Mouse (Mus musculus): ENCODE measurements at regions not wholly inside any gene's neighbourhood (a gene's known extent, or its start where the extent isn't known, plus 50 kb on each side); places are given as distances from the start of the nearest gene placed in this dataset.
A peak's percentile ranks its signal among the peaks of the same experiment; 100 is the strongest.

DNA sequence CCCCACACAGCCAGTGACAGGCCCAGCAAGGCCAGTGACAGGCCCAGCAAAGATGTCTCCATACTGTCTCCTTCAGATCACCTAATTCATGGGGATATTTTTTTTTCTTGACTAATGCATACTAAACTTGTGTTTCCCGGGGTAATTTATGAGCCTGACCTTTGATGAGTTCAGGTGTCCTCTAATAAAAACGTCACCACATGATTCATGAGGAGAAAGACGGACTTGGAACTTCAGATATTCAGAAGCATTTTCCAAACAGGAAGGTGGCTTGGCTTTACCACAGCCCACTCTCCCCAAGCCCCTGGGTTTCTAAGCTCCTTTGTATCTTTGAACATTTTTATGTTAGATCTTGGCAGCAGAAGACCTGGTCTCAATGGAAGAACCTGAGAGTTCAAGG lies 110.9 kb upstream of the Jarid2 start:
- H3K27me3 ChIP-seq (ENCODE audit: control insufficient read depth, insufficient read depth, low read length): no peaks in the 10 kb centered on the region
- no peaks in the 10 kb centered on the region for H3K36me3 ChIP-seq (ENCODE audit: control insufficient read depth, insufficient read depth, low read length)
- H3K4me3 ChIP-seq (ENCODE audit: low read depth, low read length): no peak overlapping the region
- TF ChIP-seq CTCF (IDR thresholded peaks at IDR 0.05; ENCODE audit: extremely low read depth, insufficient read length, insufficient replicate concordance, low read depth, low read length) (no peak), POLR2A (IDR thresholded peaks at IDR 0.05; ENCODE audit: low read depth, low read length) (no peak)
- peaks cover 13% of the 10 kb centered on the region; the same call in 1 of the 2 replicates for H3K4me1 ChIP-seq (ENCODE audit: control insufficient read depth, insufficient read depth, insufficient read length, low read length)
- peak overlapping the region; percentile 75 for H3K27ac ChIP-seq (ENCODE audit: insufficient read depth, low read depth, low read length)
- WGBS: 29% methylated on average over 3 of the region's 3 CpGs

DNA sequence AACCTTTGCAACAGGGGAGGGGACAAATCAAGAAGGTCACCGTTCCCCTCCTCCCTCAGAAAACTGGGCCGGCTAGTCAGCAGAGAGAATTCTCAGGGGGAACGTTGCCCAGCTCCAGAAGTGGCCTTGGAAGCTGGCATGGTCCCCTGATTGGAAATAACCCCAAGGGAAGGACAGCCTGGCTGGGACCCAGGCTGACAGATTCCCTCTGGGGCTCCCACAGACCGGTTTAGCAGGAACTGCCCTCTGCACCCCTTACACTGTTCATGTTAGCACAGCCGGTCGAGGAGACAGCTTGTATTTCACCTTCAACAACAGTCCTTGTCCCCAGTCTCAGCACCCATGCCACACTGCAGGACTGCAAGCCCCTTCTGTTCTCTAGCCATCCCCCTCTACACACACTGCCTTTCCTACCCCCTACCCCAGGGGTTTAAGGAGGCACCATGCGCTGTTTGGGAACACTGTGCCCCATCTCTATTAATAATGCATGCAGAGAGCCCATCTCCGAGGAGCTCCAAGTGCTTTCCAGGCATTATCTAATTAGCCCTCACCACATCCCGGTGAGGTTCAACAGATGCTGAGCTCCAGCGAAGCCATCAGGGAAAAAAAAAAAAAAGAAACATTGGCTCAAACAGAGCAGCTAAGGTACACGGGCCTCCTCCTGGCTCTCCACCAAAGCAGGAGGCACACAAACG lies 106.5 kb upstream of the Jarid2 start:
- 31% methylated on average over 12 of the region's 12 CpGs for WGBS
- Histone ChIP-seq H3K27ac (ENCODE audit: insufficient read depth, low read depth, low read length) (no peak overlapping the region), H3K4me3 (ENCODE audit: low read depth, low read length) (no peak overlapping the region), H3K4me1 (ENCODE audit: control insufficient read depth, insufficient read depth, insufficient read length, low read length) (peaks cover 21% of the 10 kb centered on the region; the same call in 1 of the 2 replicates), H3K27me3 (ENCODE audit: control insufficient read depth, insufficient read depth, low read length) (no peaks in the 10 kb centered on the region), H3K36me3 (ENCODE audit: control insufficient read depth, insufficient read depth, low read length) (no peaks in the 10 kb centered on the region)
- no peak for TF ChIP-seq POLR2A (IDR thresholded peaks at IDR 0.05; ENCODE audit: low read depth, low read length)
- no peak for TF ChIP-seq CTCF (IDR thresholded peaks at IDR 0.05; ENCODE audit: extremely low read depth, insufficient read length, insufficient replicate concordance, low read depth, low read length)

- Histone ChIP-seq H3K36me3 (ENCODE audit: control insufficient read depth, insufficient read depth, low read length) (no peaks in the 10 kb centered on the region), H3K27ac (ENCODE audit: insufficient read depth, low read depth, low read length) (no peak overlapping the region), H3K4me3 (ENCODE audit: low read depth, low read length) (no peak overlapping the region), H3K27me3 (ENCODE audit: control insufficient read depth, insufficient read depth, low read length) (no peaks in the 10 kb centered on the region), H3K4me1 (ENCODE audit: control insufficient read depth, insufficient read depth, insufficient read length, low read length) (peaks cover 16% of the 10 kb centered on the region; the same call in 1 of the 2 replicates)
- no peak for TF ChIP-seq POLR2A (IDR thresholded peaks at IDR 0.05; ENCODE audit: low read depth, low read length)
- TF ChIP-seq CTCF (IDR thresholded peaks at IDR 0.05; ENCODE audit: extremely low read depth, insufficient read length, insufficient replicate concordance, low read depth, low read length): no peak
- WGBS: 71% methylated on average over 13 of the region's 13 CpGs
These were observed 104.6 kb upstream of the Jarid2 start for GRCm38 (mm10) chr13:44624716-44625115.

- no peaks in the 10 kb centered on the region for H3K27me3 ChIP-seq (ENCODE audit: control insufficient read depth, insufficient read depth, low read length)
- peaks cover 16% of the 10 kb centered on the region; the same call in 1 of the 2 replicates for H3K4me1 ChIP-seq (ENCODE audit: control insufficient read depth, insufficient read depth, insufficient read length, low read length)
- H3K36me3 ChIP-seq (ENCODE audit: control insufficient read depth, insufficient read depth, low read length): no peaks in the 10 kb centered on the region
- no peak overlapping the region for H3K27ac ChIP-seq (ENCODE audit: insufficient read depth, low read depth, low read length)
- no peak for TF ChIP-seq POLR2A (IDR thresholded peaks at IDR 0.05; ENCODE audit: low read depth, low read length)
- no peak for TF ChIP-seq CTCF (IDR thresholded peaks at IDR 0.05; ENCODE audit: extremely low read depth, insufficient read length, insufficient replicate concordance, low read depth, low read length)
- WGBS: 74% methylated on average over 7 of the region's 7 CpGs
- H3K4me3 ChIP-seq (ENCODE audit: low read depth, low read length): no peak overlapping the region
These were observed 103.5 kb upstream of the Jarid2 start for GRCm38 (mm10) chr13:44625792-44626191.

DNA sequence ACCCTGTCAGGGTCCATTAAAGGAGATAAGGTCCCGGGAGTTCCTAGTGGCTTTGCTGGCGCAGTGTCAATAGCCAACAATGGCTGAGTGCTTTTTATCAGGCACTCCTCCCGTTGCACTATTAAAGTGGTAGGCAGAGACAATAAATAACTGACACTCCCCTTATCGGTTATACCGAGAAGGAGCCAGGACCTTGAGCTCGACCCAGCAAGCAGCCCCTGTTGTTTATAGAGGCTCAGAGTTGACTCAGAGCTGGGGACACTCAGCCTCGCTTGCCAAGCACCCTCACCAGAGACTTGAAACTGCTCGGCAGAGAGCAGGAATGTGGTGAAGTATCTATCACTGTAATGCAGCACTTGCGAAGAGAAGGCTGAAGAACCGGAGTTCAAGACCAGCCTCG lies 102.5 kb upstream of the Jarid2 start:
- TF ChIP-seq CTCF (IDR thresholded peaks at IDR 0.05; ENCODE audit: extremely low read depth, insufficient read length, insufficient replicate concordance, low read depth, low read length) (no peak), POLR2A (IDR thresholded peaks at IDR 0.05; ENCODE audit: low read depth, low read length) (no peak)
- Histone ChIP-seq H3K27ac (ENCODE audit: insufficient read depth, low read depth, low read length) (no peak overlapping the region), H3K36me3 (ENCODE audit: control insufficient read depth, insufficient read depth, low read length) (no peaks in the 10 kb centered on the region), H3K27me3 (ENCODE audit: control insufficient read depth, insufficient read depth, low read length) (no peaks in the 10 kb centered on the region), H3K4me1 (ENCODE audit: control insufficient read depth, insufficient read depth, insufficient read length, low read length) (peaks cover 16% of the 10 kb centered on the region; the same call in 1 of the 2 replicates), H3K4me3 (ENCODE audit: low read depth, low read length) (no peak overlapping the region)
- 23% methylated on average over 11 of the region's 11 CpGs for WGBS

- H3K36me3 ChIP-seq (ENCODE audit: control insufficient read depth, insufficient read depth, low read length): no peaks in the 10 kb centered on the region
- 74% methylated on average over 6 of the region's 6 CpGs for WGBS
These were observed 99.2 kb upstream of the Jarid2 start for GRCm38 (mm10) chr13:44630061-44630460.

GRCm38 (mm10) chr13:44634616-44635015 lies 94.7 kb upstream of the Jarid2 start:
- H3K4me1 ChIP-seq (ENCODE audit: control insufficient read depth, insufficient read depth, insufficient read length, low read length): peaks cover 11% of the 10 kb centered on the region
- no peaks in the 10 kb centered on the region for H3K36me3 ChIP-seq (ENCODE audit: control insufficient read depth, insufficient read depth, low read length)
- no peak overlapping the region for H3K27ac ChIP-seq (ENCODE audit: insufficient read depth, low read depth, low read length)
- no peaks in the 10 kb centered on the region for H3K27me3 ChIP-seq (ENCODE audit: control insufficient read depth, insufficient read depth, low read length)
- TF ChIP-seq CTCF (IDR thresholded peaks at IDR 0.05; ENCODE audit: extremely low read depth, insufficient read length, insufficient replicate concordance, low read depth, low read length) (no peak), POLR2A (IDR thresholded peaks at IDR 0.05; ENCODE audit: low read depth, low read length) (no peak)
- H3K4me3 ChIP-seq (ENCODE audit: low read depth, low read length): no peak overlapping the region
- 71% methylated on average over 11 of the region's 11 CpGs for WGBS

More at GRCm38 (mm10) chr13:44630061-44630460, 99.2 kb upstream of the Jarid2 start:
- H3K4me3 ChIP-seq (ENCODE audit: low read depth, low read length): no peak overlapping the region
- TF ChIP-seq CTCF (IDR thresholded peaks at IDR 0.05; ENCODE audit: extremely low read depth, insufficient read length, insufficient replicate concordance, low read depth, low read length) (no peak), POLR2A (IDR thresholded peaks at IDR 0.05; ENCODE audit: low read depth, low read length) (no peak)
- H3K4me1 ChIP-seq (ENCODE audit: control insufficient read depth, insufficient read depth, insufficient read length, low read length): peaks cover 6% of the 10 kb centered on the region; the same call in 1 of the 2 replicates
- H3K27me3 ChIP-seq (ENCODE audit: control insufficient read depth, insufficient read depth, low read length): no peaks in the 10 kb centered on the region
- H3K27ac ChIP-seq (ENCODE audit: insufficient read depth, low read depth, low read length): no peak overlapping the region

All from small intestine, adult 2 months (tissue).